Mouse (Mus musculus) WW6 (cell line): Measurements from ENCODE around the gene Macrod2.

Experiments
- DNase-seq: peaks from one replicate; pipeline ENCODE4 v3.0.0-alpha.2; 2013; ENCODE audit warnings: low read depth, low spot score

Macrod2 gene

DNA sequence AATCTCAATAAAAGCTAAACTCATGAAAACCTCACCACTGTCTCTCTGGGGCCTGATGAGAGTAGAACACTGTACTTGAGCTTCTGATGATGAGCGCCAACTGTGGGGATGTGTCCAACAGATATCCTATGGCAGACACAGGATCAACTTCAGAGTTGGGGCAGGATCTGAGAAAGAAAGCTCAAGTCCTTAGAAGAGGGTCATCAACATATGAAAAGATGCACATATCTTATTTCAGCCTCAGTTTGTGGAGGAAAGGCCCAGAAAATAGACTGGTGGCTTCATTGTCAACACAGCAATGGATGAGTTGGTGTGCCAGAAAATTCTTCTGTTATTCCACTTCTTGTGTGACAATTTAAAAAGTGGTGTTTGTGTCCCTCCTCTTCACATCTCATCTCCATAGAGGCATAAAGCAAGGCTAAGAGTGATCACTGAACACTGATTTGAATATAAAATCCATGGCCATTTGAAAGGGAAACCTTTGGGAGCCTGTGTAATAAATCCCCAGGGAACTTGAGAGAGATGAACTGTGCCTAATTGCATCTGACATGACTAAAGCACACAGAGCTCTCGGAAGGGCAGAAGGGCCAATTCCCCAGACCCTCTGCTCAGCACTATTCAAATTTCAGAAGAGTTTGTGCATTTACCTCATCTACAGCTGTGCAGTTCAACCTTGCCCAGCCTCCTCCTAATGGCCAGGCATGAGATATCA lies 806.4 kb downstream of the Macrod2 start:
- DNase-seq = no peak

GRCm38 (mm10) chr2:141202015-141202364 lies 806.9 kb downstream of the Macrod2 start:
- DNase-seq = no peak

GRCm38 (mm10) chr2:141211346-141211745 lies 816.2 kb downstream of the Macrod2 start:
- no peak for DNase-seq

DNA sequence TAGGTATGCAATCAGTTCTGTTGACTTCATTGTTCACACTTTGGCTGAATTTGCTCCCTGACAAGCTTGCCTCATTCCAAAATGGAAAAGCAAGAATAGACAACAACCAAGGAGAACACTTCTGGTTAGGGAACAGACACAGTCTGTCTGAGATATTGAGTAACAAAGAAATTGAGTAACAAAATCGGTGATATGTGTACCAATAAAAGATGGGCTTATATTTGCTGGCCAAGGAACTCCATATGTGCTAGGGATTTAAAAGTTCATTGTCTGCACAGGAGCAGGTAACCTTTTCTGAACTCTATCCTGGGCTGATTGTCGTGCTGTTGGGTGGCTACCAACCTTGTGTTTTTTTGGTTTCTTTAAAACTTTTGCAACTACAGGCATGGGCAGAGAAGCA lies 817.2 kb downstream of the Macrod2 start:
- no peak for DNase-seq

GRCm38 (mm10) chr2:141217490-141217889 lies 822.4 kb downstream of the Macrod2 start:
- no peak for DNase-seq

DNA sequence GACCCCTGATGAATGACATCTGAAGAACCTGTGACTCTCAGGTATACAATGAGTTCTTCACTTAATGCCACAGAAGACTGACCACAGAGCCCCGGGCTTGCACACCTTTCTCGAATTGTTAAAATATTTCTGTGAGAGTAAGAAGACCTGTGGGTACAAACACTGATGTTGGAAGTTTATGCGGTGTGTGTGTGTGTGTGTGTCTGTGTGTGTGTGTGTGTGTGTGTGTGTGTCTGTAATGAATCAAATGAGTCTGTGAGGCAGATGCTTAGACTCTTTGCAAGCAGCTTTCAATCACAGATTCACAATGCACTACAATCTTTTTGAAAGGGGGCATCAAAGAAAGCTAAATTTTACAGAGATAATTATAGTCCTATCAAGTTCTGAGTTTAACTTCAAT lies 822.8 kb downstream of the Macrod2 start:
- no peak for DNase-seq

GRCm38 (mm10) chr2:141228809-141229208 lies 833.7 kb downstream of the Macrod2 start:
- no peak for DNase-seq

- DNase-seq = no peak
Measured at GRCm38 (mm10) chr2:141229820-141230219, 834.7 kb downstream of the Macrod2 start.

GRCm38 (mm10) chr2:141231011-141231668 lies 836.0 kb downstream of the Macrod2 start:
- DNase-seq = no peak

GRCm38 (mm10) chr2:141234306-141234705 lies 839.2 kb downstream of the Macrod2 start:
- DNase-seq = no peak

DNA sequence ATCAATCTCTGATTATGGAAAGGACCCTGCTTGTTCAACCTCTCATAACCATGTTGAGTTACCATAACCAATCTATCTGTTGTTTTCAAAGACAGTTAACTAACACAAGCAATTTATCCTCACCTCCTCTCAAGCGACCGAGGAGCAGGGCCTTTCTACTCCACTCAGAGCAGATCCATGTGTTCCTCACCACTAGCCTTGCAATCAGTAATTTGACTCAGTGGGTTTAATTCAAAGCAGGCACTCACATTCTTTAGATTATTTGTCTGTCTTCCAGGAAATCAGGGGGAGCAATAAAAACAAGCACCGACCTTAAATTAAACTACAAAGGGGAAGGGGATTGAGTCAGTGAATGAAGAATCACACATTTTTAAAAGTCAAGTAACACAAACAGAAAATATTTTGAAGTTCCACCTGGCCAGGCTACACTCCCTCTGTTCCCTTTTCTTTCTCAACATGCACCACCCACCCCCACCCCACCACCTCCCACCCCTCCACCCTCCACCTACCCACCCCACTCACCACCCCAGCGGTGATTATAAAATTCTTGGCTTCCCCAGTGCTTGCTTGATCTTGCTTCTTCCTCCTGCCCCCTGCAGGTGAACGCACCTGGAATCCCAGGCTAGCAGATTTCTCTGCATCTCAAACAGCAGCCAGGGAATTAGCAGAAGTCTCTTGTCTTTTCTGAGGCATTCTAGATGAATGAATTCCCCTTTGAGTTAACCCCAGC lies 839.8 kb downstream of the Macrod2 start:
- DNase-seq = no peak

- DNase-seq = no peak
Measured at GRCm38 (mm10) chr2:141247680-141248079, 852.6 kb downstream of the Macrod2 start.

DNA sequence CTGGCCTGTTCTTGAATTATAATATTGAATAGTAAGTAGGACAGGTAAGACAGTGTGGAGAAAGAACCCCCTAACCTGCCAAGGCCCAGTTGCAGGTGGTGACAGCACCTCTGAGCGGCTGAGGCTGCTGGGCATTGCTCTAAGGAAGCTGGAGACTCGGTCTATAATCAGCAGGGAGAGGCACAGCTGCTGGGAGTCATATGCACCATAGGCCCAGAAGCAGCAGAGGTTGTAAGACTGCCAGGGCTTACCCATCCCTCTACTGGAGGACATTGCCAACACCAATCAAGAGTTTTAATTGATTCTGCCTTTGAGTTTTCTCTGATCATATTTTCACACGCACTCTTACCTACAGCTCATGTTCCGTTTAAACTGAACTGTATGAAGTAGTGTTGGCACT lies 869.5 kb downstream of the Macrod2 start:
- DNase-seq = no peak

DNA sequence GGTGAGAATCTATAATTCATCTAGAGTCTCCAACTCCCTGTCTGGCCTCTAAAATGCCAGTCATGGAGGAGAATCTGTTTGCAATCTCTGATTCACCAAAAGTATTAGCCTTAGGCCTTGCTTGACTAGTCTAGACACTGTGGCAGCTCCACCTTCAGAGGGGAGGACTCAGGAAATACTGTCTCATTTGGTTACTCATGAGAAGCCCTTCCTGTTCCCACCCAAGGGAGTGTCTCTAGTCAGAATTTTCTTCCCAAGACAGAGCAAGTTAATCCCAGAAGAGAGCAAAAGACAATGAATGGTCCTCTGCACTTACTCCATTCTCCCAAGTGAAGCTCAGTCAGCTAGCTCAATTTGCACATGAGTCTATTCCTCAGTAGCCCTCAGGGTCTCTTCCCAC lies 871.5 kb downstream of the Macrod2 start:
- peak; percentile 42 for DNase-seq

GRCm38 (mm10) chr2:141271541-141271940 lies 876.4 kb downstream of the Macrod2 start:
- DNase-seq = no peak

DNA sequence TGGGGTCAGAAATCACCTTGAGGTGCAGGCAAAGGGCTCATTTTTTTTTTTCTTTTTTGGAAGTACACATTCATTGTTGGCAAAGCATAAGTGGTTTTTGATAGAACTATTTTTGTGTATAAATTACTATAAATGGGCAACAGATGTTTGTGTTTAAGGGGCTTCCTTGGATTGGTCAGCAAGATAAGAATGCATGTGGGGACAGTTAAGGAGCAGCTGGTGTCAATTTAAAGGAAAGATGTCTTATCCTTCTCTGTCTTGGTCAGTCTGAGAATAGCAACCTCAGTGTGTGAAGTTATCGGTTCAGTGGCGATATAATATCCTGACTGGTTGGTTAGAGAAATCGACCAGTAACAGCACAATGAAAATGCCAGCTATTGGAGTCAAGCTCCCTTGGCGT lies 877.9 kb downstream of the Macrod2 start:
- no peak for DNase-seq

- DNase-seq = no peak
Measured at GRCm38 (mm10) chr2:141274262-141274661, 879.2 kb downstream of the Macrod2 start.

DNA sequence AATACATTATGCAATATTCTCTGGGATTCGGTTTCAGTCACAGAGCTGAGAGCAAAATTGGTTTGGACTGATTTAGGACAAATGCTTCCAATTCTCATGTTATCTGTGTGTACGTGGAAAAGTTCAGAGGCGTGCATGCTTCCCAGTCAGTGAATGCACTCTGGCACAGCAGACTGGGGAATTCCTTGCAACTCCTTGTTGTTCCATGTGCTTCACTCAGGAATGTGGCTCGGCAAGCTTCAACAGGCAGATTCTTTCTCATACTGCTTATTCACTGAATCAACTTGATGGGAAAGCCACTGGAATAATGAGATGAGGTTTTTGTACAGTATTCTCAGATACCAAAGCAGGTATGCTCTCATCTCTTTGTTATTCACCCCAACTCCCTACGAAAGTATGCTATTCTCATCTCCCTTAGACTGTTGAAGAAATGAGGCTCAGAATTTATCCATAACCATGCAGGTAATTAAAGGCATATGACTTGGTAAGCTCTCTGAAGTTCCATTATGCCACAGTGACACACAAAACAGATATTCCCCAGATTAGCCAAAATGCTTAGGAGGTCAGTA lies 884.1 kb downstream of the Macrod2 start:
- no peak for DNase-seq

DNA sequence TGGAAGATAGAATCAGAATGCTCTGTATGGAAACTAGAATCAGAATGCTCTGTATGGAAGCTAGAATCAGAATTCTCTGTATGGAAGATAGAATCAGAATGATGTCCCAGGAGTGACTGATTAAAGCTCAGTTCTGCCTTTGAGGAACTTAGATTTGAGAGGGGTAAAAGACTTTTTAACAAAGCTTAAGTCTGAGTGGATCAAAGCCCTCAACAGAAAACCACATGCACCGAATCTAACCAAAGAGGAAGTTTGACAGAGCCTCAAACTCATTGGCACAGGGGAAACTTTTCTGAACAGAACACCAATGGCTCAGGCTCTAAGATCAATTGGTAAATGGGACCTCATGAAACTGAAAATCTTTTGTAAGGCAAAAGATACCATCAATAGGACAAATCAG lies 885.7 kb downstream of the Macrod2 start:
- no peak for DNase-seq

- no peak for DNase-seq
Measured at GRCm38 (mm10) chr2:141286110-141286747, 891.1 kb downstream of the Macrod2 start.

DNA sequence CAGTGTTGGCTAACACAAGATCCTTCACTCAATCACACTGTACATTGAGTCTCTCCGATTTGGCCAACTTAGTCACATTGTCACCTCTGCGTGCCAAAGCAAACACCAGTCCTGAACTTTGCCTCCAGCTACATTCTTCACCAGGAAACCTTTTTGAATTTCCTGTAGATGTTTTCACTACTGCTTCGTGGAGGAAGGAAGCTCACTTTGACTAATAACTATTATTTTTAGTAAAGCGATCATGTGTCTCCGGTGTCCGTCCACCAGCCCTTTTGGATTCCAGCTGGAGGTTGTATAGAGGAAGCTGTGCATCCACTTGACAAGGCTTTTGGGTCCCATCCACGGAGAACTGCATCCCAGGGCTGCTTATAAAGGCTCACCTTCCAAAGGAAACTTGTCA lies 893.4 kb downstream of the Macrod2 start:
- no peak for DNase-seq
